Mouse (Mus musculus): ENCODE results near the gene Cdan1.

Gene Cdan1

GRCm38 (mm10) chr2:120849449-120850423, at the start of gene Cdan1:
Gene Cdan1 (minus strand): TSS chr2:120850128.
- DNase-seq (ENCODE audit: low read depth, low spot score), result peak; percentile 41

DNA sequence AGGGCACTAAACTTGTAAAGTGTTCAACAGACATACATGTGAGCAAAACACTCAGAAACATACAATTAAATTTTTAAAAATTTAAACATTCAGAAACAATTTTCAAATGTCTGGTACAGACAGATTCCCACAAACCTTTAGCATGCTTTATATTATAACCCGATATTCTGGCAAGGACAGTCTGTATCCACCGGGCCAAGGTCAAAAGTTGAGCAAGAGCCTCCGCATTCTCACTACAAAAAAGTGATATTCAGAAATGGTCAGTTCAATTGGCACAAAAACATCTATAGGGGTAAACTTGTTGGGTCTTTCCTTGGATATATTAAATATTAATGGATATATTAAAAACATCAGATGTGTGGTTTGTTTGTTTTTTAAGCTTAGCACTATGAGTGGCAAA, 46.4 kb upstream of the Cdan1 start:
- DNase-seq (ENCODE audit: low read depth, low spot score), result no peak

- DNase-seq (ENCODE audit: low read depth, low spot score), result no peak
These were observed 37.7 kb upstream of the Cdan1 start for GRCm38 (mm10) chr2:120887601-120888000.

DNA sequence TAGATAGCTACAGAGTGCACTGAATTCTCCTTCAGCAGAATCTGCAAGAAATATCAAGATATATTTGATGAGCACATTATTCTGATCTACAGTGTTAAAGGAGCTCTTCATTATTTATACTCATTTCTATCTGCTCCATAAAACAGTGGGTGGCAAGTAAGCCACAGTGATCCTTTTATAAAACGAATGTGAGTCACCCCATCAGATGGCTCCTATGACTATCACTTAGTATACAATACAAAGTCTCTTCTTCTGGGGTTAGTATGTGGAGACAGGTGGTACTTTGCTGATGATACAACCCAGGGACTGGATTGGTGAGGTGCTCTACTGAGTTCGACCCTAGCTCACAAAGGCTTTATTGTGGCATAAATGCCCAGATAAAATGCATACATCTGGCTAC, 23.3 kb upstream of the Cdan1 start:
- no peak for DNase-seq (ENCODE audit: low read depth, low spot score)

GRCm38 (mm10) chr2:120871447-120872336, 21.8 kb upstream of the Cdan1 start:
- DNase-seq (ENCODE audit: low read depth, low spot score), result no peak

DNA sequence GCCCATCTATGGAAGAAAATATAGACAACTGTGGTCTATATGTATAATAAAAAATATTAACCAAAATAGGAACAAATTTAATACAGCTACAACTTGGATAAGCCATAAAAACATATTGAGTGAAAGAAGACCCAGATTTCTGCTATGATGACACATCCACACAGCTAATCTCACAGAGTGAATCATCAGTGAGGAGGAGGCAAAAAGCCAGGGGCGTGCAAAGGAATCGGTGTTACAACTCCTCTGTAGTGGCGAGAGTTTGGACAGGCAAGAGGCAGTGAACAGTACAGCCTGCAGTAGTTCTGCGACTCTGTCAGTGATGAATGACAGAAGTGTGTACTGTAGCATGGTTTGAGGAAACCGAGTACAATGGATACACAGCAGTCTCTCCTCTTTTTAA, 17.4 kb upstream of the Cdan1 start:
- DNase-seq (ENCODE audit: low read depth, low spot score), result no peak

- no peak for DNase-seq (ENCODE audit: low read depth, low spot score)
These were observed 16.6 kb upstream of the Cdan1 start for GRCm38 (mm10) chr2:120866561-120866960.

GRCm38 (mm10) chr2:120863389-120863788, 13.5 kb upstream of the Cdan1 start:
- no peak for DNase-seq (ENCODE audit: low read depth, low spot score)

GRCm38 (mm10) chr2:120860699-120861098, 10.8 kb upstream of the Cdan1 start:
- no peak for DNase-seq (ENCODE audit: low read depth, low spot score)

DNA sequence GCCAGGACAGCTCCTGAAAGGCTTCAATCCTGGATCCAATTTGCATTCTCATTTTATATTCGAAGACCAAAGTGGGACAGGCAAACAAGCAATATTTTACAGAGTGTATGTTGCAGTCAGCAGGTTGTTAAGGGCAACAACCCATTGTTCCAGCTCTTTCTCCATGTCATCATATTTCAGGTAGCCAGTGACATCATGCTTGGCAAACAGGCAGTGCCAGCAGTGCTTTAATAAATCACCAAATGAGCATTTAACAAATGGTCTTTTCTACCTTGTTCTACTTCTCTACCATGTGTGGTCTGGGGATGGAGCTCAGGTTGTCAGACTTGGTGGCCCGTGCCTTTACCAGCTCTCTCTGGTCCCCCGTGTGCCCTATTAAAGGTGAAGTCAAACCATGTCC, 8.2 kb upstream of the Cdan1 start:
- no peak for DNase-seq (ENCODE audit: low read depth, low spot score)

- DNase-seq (ENCODE audit: low read depth, low spot score), result no peak
These were observed 3.2 kb upstream of the Cdan1 start for GRCm38 (mm10) chr2:120853151-120853550.

GRCm38 (mm10) chr2:120852626-120853025, 2.7 kb upstream of the Cdan1 start:
- DNase-seq (ENCODE audit: low read depth, low spot score), result no peak

GRCm38 (mm10) chr2:120850424-120851082, 625 bp upstream of the Cdan1 start, which contains the start of gene Ttbk2:
Gene Ttbk2 (minus strand): TSS chr2:120850604.
- DNase-seq (ENCODE audit: low read depth, low spot score), result peak; percentile 97

DNA sequence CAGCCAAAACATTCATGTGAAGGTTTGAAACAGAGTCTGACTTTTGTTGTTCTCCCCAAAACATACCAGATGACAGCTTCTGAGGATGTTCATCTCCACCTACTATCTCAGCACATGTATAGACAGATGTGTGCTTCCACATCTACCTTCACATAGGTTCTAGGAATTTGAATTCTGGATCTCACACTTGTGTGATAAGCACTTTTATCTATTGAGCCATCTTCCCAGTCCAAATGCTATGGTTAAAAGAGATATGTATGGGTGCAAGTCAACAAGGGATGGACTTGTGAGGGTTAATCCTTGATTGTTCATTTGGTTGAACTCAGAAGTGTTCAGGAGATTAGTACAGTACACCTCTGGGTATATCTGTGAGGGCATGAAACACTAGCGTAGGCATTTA, 4.6 kb downstream of the Cdan1 start:
- DNase-seq (ENCODE audit: low read depth, low spot score), result no peak

- DNase-seq (ENCODE audit: low read depth, low spot score), result no peak
These were observed 5.9 kb downstream of the Cdan1 start for GRCm38 (mm10) chr2:120843990-120844389.

DNA sequence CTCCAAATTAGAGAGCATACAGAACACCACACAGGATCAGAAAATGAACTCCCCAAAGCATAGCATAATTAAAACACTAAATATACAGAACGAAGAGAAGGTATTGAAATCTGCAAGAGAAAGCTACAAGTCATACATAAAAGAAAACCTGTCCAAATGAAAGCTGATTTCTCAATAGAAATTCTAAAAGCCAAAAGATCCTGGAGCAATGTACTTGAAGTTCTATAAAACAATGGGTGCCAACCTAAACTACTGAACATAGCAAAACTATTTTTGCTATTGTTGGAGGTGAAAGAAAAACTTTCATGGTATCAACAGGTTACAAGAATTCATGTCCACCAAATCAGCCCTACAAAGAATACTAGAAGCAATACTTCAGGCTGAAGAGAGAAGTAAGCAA, 8.7 kb downstream of the Cdan1 start:
- DNase-seq (ENCODE audit: low read depth, low spot score), result no peak

GRCm38 (mm10) chr2:120835167-120835566, 14.8 kb downstream of the Cdan1 start:
- DNase-seq (ENCODE audit: low read depth, low spot score), result no peak

GRCm38 (mm10) chr2:120826936-120827638, 22.8 kb downstream of the Cdan1 start:
- DNase-seq (ENCODE audit: low read depth, low spot score), result no peak

DNA sequence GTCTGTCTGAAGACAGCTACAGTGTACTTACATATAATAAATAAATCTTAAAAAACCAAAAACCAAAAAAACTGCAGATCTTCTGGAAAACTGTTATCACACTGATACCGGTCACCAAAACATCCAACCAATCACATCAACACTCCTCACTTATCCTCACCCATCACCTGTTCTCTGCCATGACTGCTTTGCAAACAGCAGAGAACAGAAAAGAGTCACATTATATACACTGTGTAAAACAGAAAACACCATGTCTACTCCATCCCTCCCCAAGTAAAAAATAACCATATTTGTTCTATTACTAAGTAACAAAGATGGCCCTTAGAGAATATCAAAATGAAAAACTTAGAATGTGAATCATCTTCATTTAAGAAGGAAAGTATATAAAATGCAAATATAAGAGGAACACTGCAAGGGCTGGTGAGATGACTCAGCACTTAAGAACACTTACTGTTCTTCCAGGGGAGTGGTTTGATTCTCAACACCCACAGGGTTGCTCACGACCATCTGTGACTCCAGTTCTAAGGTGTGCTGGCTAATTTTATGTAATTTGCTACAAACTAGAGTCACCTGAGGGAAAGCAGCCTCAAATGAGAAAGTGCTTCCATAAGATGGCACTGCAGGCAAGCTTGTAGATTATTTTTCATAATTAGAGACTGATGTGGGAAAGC, 79.5 kb downstream of the Cdan1 start:
- no peak for DNase-seq (ENCODE audit: low read depth, low spot score)

- DNase-seq (ENCODE audit: low read depth, low spot score), result peak; percentile 23
These were observed 88.0 kb downstream of the Cdan1 start for GRCm38 (mm10) chr2:120761922-120762321.

GRCm38 (mm10) chr2:120748041-120748440, 101.9 kb downstream of the Cdan1 start:
- no peak for DNase-seq (ENCODE audit: low read depth, low spot score)

Measured in ES-CJ7 (cell line).